Mouse (Mus musculus): Measurements from ENCODE around the gene Gm5294.

Gene Gm5294

GRCm38 (mm10) chr5:138819780-138820179 is at the start of gene Gm5294:
Gm5294 (plus strand) TSS chr5:138820080.
- no peak for DNase-seq (ENCODE audit: extremely low read depth, low read depth, low spot score)

GRCm38 (mm10) chr5:138775096-138775495 is 44.8 kb upstream of the Gm5294 start:
- DNase-seq (ENCODE audit: extremely low read depth, low read depth, low spot score): no peak

GRCm38 (mm10) chr5:138776346-138776745 is 43.5 kb upstream of the Gm5294 start:
- DNase-seq (ENCODE audit: extremely low read depth, low read depth, low spot score): no peak

GRCm38 (mm10) chr5:138778731-138779463 is 41.0 kb upstream of the Gm5294 start:
- no peak for DNase-seq (ENCODE audit: extremely low read depth, low read depth, low spot score)

- no peak for DNase-seq (ENCODE audit: extremely low read depth, low read depth, low spot score)
Observed at GRCm38 (mm10) chr5:138779655-138780054, 40.2 kb upstream of the Gm5294 start.

- DNase-seq (ENCODE audit: extremely low read depth, low read depth, low spot score): no peak
Observed at GRCm38 (mm10) chr5:138782697-138783096, 37.2 kb upstream of the Gm5294 start.

GRCm38 (mm10) chr5:138783181-138783580 is 36.7 kb upstream of the Gm5294 start:
- DNase-seq (ENCODE audit: extremely low read depth, low read depth, low spot score): no peak

- DNase-seq (ENCODE audit: extremely low read depth, low read depth, low spot score): no peak
Observed at GRCm38 (mm10) chr5:138785986-138786515, 33.8 kb upstream of the Gm5294 start.

GRCm38 (mm10) chr5:138787648-138788047 is 32.2 kb upstream of the Gm5294 start:
- no peak for DNase-seq (ENCODE audit: extremely low read depth, low read depth, low spot score)

GRCm38 (mm10) chr5:138788481-138789211 is 31.2 kb upstream of the Gm5294 start:
- no peak for DNase-seq (ENCODE audit: extremely low read depth, low read depth, low spot score)

- DNase-seq (ENCODE audit: extremely low read depth, low read depth, low spot score): no peak
Observed at GRCm38 (mm10) chr5:138790954-138791480, 28.9 kb upstream of the Gm5294 start.

GRCm38 (mm10) chr5:138801588-138802116 is 18.2 kb upstream of the Gm5294 start:
- no peak for DNase-seq (ENCODE audit: extremely low read depth, low read depth, low spot score)

GRCm38 (mm10) chr5:138804286-138804685 is 15.6 kb upstream of the Gm5294 start:
- no peak for DNase-seq (ENCODE audit: extremely low read depth, low read depth, low spot score)

- DNase-seq (ENCODE audit: extremely low read depth, low read depth, low spot score): no peak
Observed at GRCm38 (mm10) chr5:138809767-138810166, 10.1 kb upstream of the Gm5294 start.

- DNase-seq (ENCODE audit: extremely low read depth, low read depth, low spot score): no peak
Observed at GRCm38 (mm10) chr5:138820717-138821332, 945 bp downstream of the Gm5294 start.

- no peak for DNase-seq (ENCODE audit: extremely low read depth, low read depth, low spot score)
Observed at GRCm38 (mm10) chr5:138825090-138825489, 5.2 kb downstream of the Gm5294 start.

GRCm38 (mm10) chr5:138833406-138833805 is 13.5 kb downstream of the Gm5294 start:
- DNase-seq (ENCODE audit: extremely low read depth, low read depth, low spot score): no peak

- no peak for DNase-seq (ENCODE audit: extremely low read depth, low read depth, low spot score)
Observed at GRCm38 (mm10) chr5:138834910-138835309, 15.0 kb downstream of the Gm5294 start.

GRCm38 (mm10) chr5:138840981-138841380 is 21.1 kb downstream of the Gm5294 start:
- no peak for DNase-seq (ENCODE audit: extremely low read depth, low read depth, low spot score)

- no peak for DNase-seq (ENCODE audit: extremely low read depth, low read depth, low spot score)
Observed at GRCm38 (mm10) chr5:138843168-138843824, 23.4 kb downstream of the Gm5294 start.

GRCm38 (mm10) chr5:138846506-138846905 is 26.6 kb downstream of the Gm5294 start:
- no peak for DNase-seq (ENCODE audit: extremely low read depth, low read depth, low spot score)

All from fat pad, adult 2 months (tissue).